Mouse (Mus musculus): Measurements from ENCODE around the gene Plekhn1.

The Plekhn1 gene

DNA sequence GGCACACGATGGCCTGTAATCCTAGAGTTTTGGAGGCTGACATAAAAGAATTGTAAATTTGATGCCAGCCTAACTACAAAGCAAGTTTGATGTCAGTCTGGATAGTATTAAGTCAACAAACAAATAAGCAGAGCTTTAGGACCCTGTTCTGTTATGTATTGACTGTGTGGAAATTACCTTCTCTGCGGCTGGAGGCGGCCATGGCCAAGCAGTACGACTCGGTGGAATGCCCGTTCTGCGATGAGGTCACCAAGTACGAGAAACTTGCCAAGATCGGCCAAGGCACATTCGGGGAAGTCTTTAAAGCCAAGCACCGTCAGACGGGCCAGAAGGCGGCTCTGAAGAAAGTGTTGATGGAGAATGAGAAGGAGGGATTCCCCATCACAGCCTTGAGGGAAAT is 21.5 kb downstream of the Plekhn1 start:
- DNase-seq (ENCODE audit: low spot score) = no peak

DNA sequence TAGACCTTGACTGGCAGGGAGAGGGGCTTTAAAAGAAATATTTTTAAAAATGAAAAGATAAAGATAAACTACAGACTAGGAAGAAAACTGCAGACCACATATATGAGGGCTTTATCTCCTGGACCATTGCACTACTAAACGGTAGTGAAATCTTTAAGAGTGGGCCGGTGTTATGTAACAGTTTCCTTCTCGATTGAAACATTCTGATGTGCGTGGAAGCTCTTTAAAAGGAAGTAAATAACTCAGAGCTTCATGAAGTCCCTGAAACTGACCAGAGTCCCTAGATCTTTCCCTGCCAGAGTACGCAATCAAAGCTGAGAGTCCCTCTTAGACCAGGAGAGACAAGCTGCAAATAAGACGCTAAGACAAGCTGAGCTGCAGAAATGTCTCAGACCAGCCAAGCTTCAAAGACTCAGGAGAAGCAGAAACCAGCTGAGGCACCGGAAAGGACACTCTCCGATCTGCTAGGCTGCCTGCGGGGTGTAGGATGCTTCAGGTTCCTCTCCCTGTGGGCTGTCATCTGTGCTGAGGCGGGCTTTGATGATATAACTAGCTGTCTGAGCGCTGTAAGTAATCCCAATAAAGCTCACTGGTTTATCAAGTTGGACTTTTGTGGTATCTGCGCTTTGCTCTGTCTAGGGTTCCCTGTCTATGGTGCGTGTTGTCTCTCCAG is 24.6 kb downstream of the Plekhn1 start:
- DNase-seq (ENCODE audit: low spot score) = no peak

DNA sequence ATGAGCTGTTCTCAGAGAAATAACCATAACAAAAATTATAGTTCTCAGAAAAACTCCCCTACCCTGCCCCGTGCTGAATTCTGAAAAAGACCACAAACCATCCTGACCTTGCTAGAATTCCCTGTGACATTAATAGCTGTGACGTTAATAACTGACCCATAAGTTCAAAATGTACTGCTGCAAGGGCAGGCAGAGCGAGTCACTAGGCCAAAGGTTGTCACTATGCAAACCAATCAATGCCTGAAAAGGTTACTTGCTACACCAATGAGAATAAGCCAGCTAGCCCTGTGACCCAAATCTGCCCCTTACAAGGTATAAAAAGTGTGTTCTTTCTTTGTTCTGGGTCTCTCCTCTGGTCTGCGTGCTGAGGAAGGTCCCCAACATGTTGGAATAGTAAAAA is 25.8 kb downstream of the Plekhn1 start:
- DNase-seq (ENCODE audit: low spot score) = no peak

DNA sequence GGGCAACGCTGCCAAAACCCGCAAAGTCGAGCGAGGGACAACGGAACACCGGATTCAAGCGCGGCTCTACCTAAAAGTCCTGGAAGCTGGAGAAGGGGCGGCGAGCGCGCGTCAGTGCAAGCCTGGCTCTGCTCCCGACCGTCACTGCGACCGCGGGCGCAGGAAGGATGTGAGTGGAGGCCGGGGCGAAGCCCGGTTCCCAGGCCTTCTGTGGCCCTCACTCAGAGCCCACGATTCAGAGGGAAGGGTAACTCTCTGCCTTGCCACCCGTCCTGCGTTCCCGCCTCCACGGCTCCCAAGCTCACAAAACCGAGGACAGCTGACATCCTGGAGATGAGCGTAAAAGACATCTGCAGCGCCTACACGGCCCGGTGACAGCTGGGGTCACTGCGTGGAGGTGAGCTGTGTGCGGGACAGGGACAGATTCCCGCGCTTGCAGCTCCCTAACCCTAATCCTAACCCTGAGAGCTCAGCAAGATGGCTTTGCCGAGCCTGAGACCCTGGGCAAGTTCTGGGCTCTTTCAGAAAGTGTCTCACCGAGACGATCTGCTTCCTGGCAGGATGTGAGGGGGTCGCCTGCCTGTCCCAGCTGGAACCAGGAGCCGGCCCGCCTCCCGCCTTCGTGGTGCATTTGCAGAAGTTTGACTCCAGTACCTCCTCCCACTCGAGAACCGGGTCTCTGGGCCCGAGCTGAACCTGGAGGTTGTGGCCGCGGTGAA is 31.1 kb downstream of the Plekhn1 start:
- DNase-seq (ENCODE audit: low spot score) = no peak

DNA sequence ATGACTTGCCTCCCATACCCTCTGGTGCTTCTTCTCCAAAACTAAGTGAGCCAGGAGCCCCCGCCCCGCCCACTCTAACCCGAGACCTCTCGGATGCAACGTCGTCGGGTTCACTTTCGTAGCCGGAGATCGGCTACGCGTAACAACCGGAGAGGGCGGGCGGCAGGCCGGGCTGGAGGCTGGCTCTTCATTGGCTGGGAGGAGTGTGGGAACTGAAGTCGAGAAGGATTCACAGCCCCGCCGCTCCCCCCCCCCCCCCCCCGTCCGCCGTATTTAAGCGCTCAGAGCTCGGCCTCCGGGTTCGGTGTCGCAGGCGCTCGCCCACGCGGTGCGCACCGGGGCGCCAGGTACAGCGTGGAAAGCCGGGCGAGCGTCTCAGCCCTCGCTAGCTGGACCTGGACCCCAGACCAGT is 31.6 kb downstream of the Plekhn1 start, which contains the start of gene AW011738:
TSS of gene AW011738 (plus strand) at position 304 of the 412 bp plus-strand sequence.
- DNase-seq (ENCODE audit: low spot score) = peak; percentile 69

DNA sequence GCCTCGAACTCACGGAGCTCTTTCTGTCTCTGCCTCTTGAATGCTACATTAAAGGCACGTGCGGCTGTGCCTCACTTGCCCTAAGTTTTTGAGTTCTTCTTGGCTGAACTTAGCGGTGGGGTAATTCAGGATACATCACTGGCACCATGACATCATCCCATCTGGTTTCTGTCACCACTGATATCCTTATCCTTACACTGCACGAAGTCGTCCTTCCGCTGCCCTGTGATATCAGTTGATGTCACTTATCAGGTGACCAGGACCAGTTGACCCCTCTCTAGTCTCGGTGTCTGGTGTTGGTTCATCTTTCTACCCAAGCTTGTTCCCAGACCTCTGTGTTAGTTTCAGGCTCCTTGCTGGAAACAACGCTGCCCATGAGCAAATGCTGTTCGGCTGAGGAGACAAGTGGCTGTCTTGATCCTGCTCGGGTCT is 32.2 kb downstream of the Plekhn1 start:
- no peak for DNase-seq (ENCODE audit: low spot score)

DNA sequence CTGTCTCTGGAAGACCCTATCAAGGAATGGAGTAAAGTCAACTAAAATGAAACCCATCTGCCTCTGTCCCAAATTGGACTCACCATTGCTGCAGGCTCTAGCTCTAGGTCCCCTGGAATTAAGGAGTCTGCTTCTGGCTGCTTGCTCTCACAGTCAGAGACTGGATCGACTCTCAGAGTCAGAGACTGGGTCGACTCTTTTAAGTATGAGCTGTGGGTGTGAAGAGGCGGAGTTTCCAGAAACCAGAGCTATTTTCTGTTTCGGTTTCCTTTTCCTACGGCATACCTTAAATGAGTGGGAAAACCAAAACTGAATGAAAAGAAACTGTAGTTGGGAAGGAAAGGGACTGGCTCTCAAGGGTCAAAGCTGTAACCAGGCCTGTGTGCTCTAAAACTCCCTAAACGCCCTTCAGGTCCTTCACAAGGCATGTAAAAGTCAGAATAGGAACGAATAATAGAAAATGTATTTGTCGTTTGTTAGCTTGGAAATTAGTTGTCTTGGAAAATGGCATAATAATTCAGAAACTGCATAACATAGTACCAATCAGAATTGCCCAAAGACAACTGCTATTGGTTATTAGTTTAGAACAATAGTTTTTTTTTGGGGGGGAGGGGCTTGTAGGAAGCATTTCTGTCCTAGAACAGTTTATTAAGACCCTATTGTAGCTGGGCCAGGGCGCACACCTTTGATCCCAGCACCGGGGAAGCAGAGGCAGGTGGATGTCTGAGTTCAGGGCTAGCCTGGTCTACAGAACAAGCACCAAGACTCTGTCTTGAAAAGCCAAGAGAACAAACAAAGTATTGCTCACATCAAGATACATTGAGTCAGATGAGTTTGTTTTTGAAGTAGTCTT is 33.8 kb downstream of the Plekhn1 start, which contains the start of gene Isg15:
TSS of gene Isg15 (minus strand) at position 196 of the 853 bp plus-strand sequence.
- DNase-seq (ENCODE audit: low spot score) = no peak

DNA sequence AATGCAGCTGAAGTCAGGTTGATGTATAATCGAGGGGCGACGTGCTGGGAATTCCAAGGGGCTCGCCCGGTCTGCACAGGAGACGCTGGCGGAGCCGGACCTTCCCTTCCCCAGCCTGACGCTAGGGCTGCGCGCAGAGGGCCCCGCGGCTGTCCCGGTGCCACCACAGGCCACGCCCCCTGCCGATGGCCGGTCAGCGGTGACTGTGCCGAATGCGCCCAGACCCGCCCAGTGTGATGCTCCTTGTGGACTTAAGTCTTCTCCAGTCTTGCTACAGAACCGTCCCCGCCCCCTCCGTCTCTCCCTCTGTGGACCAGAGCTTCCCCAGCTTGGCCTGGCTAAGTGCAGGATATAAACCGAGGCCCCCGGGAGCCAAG is 36.8 kb downstream of the Plekhn1 start:
- DNase-seq (ENCODE audit: low spot score) = peak; percentile 86

DNA sequence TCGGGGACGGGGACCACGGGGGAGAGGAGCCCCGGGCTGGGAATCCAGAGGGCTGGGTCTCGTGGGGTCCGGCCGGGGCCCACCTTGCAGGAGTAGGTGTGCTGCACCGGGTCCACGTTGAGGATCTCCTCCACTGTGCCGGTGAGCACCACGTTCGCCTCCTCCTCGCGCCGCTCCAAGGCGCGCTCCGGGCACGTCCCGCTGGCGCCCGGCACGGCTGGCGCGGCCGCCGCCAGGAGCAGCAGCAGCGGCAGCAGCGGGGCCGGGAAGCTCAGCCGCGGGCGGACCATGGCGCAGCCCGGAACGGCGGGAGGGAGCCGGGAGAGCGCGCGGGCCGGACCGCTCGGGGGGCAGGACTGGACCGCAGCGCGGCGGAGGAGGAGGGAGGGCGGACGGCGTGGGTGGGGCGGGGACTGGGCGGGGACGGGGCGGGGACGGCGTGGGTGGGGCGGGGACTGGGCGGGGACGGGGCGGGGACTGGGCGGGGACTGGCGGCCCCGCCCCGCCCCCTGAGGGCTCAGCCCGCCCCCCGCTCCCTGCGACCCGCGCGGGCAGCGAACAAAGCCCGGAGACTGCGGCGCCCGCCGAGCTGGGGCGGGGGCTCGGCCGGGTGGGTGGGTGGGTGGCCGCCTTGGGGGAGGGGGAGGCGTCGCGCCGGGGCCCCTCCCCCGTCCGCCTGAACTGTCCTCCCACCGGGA is 37.4 kb downstream of the Plekhn1 start, which contains the start of gene Agrn:
TSS of gene Agrn (minus strand) at position 358 of the 698 bp plus-strand sequence.
- peak; percentile 80 for DNase-seq (ENCODE audit: low spot score)

DNA sequence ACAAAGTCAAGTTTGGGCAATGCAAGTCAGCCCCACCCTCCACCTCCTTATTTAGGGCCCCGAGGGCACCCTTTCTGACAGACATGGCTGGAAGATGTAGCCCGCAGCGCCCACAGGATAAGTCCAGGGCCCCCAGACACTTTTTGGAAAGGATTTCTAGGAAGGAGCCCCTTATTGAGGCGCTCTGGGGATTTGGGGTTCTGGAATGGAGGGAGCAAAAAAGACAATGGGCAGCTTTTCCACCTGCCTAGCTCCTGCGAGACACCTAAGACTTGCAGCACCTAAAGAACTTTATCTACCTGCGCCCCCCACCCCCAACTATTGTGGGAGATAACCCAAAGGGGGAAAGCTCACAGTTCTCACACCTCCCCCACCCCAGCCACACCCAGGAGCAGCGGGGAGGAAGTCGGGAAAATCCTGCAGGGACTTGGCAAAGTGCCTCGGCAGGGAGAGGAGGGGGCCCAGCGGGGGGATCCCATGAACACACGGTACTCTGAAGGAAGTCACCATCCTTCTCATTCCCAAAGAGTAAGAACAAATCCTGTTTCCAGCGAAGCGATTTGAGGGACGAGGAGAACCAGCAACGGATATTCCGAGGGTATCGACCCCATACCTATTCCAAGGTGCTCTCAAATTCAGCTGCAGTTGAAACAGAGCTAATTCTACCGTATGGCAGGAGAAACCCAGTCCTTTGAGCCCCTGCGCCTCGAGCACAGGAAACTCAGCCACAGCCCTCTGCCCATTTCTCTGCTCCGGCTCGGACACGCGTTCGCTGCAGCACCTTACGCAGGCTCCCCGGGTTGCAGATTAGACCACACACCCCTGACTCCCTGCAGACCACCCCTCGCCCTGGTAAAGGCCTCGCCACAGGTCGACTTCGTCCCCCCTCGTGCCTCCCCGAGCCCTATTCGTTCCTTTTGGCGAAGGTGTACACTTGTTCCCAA is 38.5 kb downstream of the Plekhn1 start:
- DNase-seq (ENCODE audit: low spot score) = peak; percentile 36

DNA sequence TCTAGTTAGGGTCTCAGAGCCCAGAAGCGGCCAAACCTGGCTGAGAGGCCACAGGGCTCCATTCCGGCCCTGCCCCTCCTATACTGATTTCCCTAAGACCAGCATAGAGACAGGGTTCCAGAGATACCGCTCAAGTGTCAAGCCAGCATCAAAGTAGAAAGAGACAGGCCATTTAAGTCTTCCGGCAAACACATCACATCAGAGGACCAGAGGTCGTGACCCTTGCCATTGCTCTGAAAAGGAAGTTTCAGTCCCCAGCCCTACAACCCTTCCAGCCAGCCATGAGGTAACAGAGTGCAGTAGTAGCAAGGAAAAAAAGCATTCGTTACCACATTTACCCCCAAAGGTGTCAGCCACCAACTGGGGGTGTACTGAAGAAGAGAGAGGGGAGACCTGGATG is 40.3 kb downstream of the Plekhn1 start:
- no peak for DNase-seq (ENCODE audit: low spot score)

DNA sequence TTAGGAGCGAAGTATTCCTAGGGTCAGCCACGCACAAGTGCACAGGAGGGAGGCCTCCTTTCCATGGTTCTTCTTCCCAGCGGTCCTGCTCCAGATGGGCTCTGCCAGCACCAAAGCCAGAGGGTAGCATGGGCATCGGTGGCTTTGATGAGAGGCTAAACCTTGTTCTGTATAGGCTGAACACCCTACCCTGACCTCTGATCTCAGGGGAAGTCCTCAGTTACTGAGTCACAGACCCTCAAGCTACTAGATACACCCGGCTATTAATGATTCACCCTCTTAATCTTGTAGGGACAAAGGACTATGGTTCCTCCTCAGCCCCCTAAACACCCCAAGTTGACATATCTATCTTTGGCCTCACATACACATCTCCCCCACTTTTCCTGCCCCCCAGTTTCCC is 40.8 kb downstream of the Plekhn1 start:
- DNase-seq (ENCODE audit: low spot score) = no peak

DNA sequence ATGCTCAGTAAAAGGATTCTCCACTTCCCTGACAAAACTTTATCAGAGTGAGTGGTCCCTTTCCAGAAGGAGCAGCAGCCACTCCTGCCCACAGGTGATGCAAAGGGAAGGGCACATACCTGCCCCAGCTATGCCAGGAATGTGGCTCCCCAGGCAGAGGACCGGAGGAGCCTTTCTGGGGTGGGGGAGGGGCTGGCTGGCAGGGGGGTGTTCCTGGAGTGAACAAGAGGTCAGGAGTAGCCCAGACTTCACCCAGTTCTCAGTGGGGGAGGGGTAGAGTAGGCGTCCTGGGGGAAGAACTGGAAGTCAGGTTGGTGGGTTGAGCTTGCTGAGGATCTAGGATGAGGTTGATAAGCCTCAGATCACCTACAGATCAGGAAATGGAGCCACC is 41.5 kb downstream of the Plekhn1 start:
- no peak for DNase-seq (ENCODE audit: low spot score)

DNA sequence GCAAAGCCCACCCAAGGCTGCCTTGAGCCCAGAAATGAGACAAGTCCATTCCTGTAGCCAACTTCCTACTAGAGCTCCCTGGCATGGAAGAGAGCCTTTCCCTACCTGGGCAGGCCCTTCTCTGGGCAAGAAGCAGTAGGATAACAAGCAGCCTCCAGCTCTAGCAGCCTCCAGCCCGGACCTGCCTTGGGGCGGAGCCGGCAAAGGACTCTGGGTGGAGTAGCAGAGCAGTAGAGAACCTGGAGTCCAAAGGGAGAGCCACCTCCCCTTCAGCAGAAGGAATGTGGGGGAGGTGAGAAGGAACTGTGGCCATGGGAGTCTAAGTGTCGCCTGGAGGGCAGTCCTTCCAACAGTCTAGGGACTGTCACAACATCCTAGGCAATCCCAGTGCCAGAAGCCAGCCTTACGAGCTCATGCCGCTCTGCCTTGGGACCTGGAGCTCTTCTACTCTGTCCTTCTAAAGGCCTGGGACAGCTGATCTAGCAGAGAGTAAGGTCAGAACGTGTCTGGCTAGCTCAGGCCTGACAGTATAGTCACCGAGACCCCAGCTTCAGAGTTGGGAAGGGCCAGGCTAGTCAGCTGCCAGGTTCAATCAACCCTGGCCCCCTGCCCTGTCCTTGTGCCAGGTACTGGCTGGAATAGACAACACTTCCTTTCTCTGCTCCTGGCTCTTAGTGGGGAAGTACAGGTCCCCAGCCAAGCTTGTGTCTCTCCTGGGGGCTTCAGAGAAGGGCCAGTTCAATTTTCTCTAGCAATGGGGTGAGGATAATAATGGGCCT is 42.0 kb downstream of the Plekhn1 start:
- peak; percentile 45 for DNase-seq (ENCODE audit: low spot score)

DNA sequence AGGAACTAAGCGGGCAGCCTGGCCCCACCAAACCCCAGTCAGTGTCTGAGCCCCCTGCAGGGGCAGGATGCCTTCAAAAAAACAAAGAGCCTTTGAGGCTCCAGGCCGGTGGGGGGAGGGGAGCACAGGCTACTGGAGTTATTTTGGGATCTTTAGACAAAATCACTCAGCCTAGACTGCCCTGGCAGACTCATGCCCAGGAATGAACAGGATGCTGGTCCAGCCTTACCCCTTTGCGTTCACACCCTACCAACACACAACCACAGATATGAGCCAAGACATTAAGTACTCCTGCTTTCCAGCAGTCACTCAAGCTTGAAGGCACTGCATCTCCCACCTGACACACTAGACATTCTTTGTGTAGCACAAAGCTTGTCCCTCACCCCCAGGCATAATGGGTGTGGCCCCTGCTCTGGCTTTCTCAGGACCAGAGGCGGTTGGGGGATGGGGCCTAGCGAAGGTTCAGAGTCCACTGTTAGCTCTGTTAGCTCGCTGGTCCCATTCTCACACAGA is 45.8 kb downstream of the Plekhn1 start:
- DNase-seq (ENCODE audit: low spot score) = no peak

DNA sequence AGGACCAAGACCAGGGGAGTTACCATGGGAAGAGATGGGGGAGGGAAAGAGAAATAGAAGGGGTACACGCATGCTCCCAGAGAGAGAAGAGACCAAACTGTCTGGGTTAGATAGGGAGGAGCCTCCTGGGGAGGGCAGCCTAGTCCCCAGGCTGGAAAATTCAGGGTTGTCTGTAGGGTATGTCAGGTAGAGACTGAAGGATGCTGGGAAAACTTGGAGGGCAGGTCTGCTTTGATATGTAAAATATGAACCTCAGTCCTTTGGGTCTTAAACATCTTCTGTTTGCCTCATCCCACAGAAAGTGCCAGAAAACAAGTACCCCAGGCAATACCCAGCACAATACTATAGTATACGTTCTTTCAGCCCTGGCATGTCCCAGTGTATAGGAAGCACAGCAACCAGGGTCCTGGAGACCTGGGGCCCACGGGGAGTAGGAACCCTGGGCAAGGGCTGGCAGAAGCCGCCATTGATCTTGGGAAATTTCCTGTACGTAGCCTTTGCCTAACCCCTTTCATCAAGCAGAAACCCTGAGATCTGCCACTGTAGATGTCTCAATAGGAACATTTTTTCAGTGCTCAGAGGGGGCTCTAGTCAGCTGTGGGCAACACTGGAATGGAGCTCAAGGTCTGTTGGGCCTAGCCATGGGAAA is 46.4 kb downstream of the Plekhn1 start:
- no peak for DNase-seq (ENCODE audit: low spot score)

DNA sequence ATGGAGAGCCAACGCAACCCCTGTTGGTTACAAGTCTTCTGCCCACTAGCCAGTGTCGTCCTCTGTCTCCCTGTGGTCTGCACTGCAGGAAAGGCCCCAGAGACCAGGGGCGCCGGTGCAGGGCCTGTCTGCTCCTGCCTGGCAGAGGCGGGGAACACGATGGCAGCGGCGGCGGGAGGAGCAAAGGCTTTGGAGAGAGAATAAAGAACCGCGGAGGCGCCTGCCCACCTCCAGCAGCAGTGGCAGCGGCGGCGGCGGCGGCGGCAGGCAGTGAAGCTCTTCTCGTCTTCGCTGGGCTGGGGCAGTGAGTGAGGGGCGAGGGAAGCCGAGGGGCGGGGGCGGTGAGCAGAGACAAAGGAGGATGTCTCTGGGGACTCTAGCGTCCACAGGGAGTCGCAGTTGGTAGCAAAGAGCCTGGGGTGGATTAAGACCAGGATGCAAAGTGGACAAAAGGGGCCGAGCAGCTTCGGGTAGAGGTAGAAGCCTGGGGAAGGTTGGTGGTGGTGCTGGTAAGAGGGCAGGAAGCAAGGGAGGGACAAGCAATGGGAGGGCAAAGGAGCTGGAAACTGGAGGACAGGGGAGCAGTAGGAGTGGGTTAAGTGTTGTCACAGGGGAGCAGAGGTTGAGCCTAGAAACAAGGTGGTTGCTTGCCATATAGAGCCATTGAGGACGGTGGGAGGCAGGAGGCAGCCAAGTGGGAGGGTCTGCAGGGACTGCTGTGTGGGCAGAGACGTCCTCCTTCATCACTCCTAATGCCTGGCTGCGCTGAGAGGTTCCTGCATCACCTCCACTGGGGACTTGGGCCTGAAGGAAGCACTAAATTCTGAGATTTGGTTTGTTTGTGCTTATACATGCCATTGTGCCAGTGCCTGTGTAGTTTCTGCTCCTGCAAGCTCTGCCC is 48.5 kb downstream of the Plekhn1 start:
- peak; percentile 23 for DNase-seq (ENCODE audit: low spot score)

DNA sequence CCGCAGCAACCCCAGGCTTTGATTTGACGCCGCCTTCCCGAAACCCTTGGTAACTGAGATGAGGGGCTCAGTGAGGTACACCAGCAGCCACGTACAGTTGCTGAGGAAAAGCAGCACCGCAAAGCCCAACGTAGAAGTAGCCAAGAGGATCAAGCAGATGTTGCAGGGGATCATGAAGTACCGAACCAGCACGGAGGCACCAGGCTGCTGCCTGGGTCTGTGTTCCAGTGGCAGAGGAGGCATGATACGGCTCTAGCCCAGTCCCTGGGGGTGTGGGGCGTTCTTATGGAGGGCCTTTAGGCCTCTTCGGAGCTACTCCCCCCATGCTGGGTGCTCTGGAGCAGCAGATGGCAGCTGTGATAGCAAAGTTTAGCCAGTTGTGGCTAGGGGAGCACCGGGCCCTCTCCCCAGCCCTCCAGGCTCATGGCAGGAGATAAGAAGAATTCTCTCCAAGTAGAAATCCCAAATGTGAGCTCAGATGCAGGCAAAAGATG is 49.2 kb downstream of the Plekhn1 start:
- DNase-seq (ENCODE audit: low spot score) = no peak
